Mouse (Mus musculus) forelimb bud, embryonic 11.5 days (tissue): ENCODE data around the gene 1700013G24Rik.

Experiments used
- DNase-seq: peaks from one replicate; pipeline ENCODE4 v3.0.0-alpha.2; 2012; ENCODE audit warnings: low read depth, low spot score

1700013G24Rik gene

DNA sequence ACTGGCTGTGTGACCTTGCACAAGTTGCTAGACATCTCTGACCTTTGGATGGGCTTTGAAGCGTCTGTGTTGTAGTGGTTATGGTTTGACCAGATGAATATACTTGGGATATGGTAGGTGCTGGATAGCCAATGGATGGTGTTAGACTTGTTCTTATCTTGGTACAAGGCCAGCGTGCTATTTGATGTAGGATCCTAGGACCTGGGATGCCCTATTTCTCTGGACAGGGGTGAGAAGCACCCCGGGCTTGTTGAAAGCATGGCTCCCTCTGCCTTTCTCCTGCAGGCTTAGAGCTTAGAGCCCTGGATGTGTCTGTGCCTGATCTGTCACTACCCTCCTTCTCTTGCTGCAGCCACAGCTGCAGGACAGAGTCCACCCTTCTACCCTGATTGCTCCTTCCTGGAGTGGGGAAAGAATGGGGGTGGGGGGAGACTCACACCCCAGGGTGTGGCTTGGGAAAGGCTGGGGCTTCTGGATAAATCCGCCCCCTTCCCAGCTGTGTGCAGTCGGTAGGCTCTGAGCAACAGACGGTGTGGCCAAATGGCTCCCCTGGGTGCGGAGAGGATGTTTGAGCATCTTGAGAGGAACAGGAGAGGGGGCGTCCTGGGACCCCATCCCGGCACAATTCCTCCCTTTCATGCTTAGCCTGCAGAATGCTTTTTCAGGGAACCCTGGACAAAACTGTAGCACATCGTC, 23.1 kb downstream of the 1700013G24Rik start:
- no peak for DNase-seq

DNA sequence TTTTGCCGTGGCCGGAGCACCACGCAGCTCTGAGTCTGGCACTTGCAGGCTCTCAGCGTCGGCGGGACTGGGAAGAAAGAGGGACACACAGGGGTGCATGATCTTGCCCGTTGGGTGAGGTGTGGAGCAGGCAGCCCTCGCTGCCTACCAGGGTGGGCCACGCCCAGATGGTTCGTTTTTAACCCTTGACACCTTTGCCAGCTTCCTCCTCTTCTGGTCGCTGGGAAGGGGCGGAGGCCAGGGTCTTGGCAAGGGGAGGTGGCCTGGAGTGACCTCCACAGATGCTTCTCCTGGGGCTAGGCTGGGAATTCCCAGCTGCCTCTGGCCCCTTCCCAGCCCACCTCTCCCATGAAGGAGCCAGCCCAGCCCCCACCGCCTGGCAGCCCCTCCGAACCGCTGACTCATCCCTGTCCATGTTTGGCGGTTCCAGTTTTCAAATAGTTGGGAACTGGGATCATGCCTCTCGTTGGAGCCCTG, 23.7 kb downstream of the 1700013G24Rik start:
- DNase-seq: no peak

DNA sequence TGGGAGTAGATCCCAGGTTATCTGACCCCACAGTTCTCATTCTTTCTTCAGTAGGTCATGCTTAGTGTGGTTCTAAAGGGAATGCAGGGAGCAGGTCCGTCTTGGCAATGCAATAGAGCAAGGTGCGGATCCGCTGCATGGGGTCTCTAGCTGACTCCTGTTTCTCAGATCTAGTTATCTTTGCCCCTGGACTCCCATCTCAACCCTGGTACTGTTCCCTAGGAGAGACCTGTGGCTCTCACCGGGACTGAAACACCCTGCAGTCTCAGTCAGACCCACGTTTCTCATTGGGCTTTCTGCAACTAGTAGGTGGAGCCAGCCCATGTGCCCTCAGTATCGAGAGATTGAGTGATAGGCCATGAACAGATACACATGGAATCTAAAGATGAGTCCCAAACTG, 24.5 kb downstream of the 1700013G24Rik start:
- DNase-seq: no peak

DNA sequence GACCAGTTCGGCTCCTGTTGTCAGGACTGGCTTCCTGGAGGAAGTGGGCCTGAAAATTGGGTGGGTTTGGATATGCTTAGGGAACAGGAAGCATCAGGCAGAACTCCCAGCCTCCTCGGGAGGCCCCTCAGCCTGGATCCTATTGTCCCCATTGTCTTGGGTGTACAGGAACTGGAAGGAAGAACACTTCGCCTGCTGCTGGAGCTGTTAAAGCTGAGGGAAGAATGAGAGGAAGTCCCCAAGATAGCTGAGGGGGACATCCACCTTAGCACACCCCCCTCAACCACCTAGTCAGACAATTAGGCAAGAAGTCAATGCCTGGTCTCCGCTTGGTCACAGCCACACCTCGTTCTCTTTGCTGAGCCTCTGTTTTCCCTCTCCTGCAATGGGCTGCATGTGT, 25.2 kb downstream of the 1700013G24Rik start:
- no peak for DNase-seq

DNA sequence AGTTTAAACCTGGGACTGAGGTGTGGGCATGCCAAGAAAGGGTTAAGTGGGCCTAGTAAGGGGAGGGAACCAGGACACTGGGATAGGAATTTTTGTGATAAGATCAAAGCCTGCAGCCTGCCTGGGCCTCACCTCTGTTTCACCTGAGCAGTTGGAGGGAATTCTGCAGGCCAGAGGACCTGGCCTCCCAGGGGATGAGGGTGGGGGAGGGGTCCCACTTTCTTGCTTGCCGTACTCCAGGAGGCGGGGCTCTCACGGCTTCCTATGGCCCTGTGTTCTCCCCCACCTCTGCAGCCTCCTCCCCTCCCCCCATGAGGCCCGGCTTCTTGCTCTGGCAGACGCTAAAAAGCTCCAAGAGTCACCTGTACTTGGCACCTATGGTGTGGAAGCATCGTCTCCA, 26.7 kb downstream of the 1700013G24Rik start:
- DNase-seq: no peak

DNA sequence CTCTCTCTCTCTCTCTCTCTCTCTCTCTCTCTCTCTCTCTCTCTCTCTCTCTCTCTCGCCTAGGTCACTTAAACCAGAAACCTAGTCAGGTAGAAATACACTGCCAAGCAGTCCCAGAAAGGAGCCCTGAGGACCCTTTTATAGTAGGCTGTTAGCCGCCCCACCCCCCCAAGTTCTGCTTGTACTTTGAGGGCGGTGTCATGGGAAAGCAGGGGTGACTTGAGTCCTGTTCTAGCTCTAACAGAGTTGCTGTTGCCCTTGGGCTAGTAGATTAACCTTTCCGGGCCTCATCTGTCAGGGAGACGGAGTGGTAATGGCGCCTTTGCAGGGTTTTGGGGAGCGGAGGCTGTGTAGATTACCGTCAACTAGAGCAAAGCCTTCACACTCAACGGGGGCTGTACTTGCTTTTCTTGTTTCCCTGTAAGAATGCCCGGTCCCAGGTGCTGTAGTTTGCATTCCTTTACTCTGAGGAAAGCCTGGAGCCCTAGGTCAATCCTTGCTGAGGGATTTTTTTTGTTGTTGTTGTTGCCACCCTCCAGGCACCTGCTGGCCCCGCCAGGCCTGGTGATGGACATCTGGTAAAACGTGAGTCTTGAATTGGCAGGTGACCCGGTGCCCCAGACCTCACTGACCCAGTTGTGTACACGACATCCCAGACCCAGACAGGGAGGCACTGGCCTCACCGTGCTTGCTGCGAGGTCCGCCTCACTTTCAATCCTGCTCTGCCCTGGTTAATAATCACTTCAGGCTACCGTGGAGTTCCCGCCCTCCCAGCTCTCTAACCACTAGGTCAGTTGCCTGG, 27.3 kb downstream of the 1700013G24Rik start:
- DNase-seq: no peak

DNA sequence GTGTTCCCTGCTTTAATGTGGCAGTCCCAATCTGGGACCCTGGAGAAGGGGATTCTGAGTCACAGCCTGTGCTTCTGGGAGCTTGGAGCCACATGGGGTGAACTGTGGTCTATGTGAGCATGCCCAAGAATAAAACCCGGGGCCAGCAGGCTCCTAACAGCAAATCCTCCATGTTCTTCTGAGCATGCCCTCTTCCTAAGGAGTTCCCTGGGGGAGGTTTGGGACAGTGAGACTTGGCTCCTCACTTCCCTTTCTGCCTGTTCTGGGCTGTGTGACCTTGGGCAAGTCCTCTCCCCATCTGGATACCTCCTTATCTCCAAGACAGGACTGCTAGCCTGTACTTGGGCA, 27.9 kb downstream of the 1700013G24Rik start:
- DNase-seq: no peak

DNA sequence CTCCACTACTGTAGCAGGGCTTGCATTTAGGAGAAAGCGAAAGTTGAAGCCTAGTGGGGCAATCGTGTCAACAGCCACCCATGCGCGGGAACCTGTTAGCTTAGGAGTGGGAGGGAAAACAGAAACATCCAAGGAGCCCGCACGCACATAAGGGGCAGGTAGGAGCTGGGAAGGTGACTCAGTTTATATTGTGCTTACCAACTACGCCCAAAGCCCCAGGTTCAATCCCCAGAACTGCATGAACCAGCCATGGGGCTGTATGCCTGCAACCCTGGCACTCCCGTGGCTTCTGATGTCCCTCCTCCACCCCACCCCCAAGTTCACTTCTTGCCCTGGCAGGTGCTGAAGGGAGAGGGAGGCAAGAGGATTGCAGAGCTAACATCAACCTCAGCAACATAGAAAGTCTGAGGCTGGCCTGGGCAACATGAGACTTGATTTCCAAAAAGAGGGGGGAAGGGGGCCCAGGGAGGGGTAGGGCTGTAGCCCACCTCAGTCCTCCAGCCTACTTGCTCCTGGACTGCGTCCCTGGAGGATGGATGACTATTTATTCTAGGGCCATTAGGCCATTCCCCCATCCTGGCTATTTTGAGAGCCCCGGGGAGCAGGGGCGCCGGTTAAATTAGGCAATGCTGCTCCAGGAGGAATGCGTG, 28.4 kb downstream of the 1700013G24Rik start:
- DNase-seq: no peak

DNA sequence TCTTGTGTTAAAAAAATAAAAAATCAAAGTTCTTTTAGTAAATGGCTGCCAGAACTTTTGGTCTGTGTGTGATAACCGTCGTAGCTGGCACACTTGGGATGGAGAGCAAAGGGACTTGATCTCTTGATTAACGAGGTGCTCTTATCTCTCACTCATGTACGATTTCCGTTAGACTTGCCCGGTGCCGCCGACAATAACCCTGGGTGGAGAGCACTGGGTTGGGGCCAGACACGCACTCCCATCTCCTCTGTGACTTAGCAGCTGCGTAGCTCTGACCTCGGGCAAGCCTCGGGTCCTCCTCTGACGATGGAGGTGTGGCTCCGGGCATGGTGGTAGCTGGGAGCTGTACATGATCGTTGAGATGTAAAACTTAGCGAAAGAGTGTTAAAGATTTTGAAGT, 30.8 kb downstream of the 1700013G24Rik start:
- DNase-seq: no peak

DNA sequence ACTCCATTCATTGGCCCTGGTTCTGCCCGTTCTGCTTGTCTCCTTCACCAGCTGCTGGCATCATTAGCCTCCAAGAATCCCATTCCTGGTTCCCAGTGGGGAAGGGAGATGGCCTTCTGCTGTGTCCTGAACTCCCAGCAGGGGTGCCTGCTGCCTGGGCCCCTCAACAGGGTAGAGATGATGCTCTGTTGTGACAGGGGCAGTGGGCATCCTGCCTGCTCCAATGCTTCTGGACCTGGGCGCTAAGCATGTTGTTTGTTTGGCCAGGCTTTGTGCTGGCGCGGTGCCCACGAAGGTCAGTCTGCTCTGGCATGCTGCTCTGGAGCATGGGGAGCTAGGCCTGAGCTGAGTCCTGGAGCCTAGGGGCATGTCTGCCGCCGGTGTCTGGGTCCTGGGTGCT, 31.5 kb downstream of the 1700013G24Rik start:
- no peak for DNase-seq

DNA sequence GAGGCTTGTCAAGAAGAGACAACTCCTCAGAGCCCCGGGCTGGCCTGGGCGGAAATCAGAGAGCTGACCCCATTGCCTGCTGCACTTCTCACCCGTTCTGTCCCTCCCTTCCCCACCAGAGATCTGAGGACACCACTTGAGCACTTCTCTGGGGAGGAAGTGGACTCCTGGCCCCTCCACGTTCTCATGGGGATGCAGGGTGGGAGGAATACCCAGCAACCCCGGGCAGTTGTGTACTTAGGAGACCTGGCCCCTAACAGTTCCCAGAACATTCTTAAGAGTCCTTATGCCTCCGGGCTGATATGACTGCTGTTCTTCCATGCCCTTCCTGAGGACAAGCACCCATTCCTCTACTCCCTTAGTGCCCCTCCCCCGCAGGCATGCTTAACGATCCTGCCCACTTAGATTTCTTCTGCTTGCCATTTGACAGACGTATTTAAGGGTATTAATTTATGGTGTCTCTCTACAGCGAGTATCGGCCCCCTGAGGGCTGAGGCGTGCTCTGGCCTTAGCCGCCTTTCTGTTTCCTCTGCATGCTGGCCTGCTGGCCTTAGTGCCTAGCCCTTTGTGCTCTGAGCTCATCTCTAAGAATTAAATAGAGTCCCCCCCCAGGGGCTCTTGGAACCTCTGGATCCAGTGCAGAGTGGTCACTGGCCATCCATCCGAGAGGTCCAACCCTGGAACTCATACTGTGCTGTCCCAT, 32.3 kb downstream of the 1700013G24Rik start:
- DNase-seq: no peak

DNA sequence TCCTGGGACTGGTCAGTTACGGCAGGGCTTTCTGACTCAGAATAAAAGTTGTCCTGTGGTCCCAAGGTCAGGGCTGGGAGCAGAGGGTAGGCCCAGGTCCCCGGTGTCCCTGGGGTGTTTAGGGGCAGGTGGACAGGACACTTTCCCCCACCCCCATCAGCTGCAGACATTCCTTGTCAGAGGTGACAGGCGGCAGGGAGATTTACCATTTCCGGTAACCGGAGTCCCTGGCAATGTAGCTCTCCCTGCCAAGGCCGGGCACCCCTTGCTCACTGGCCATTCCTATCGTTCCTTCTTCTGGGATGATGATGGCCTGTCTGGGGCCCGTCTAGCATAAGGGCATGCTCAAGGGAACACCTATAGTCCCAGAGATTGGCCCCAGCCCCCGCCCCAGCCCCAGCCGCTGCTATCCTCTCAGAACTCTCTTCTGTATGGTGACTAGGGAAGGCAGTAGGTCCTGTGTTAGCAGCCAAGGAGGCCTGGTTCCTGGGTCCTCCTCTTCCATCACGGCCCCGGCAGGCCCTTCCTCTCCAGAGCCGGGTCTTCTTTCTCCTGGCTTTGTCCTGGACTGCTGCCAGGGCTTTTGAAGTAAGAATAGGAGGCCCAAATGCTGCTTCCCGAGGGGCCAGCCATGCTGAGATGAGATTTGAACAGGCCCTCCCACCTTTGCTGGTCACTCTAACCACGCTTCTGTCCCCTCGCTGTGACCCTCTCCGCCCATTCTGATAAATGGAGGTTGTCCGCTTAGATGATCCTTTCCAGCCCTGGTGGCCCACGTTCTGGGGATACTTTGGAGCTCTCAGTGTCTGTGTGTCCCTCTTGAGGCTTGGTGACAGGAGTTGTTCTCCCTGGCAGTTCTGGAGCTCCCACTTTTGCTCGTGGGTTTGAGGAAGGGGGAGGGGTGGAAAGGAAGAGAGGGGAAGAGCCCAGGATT, 33.3 kb downstream of the 1700013G24Rik start:
- DNase-seq: no peak

DNA sequence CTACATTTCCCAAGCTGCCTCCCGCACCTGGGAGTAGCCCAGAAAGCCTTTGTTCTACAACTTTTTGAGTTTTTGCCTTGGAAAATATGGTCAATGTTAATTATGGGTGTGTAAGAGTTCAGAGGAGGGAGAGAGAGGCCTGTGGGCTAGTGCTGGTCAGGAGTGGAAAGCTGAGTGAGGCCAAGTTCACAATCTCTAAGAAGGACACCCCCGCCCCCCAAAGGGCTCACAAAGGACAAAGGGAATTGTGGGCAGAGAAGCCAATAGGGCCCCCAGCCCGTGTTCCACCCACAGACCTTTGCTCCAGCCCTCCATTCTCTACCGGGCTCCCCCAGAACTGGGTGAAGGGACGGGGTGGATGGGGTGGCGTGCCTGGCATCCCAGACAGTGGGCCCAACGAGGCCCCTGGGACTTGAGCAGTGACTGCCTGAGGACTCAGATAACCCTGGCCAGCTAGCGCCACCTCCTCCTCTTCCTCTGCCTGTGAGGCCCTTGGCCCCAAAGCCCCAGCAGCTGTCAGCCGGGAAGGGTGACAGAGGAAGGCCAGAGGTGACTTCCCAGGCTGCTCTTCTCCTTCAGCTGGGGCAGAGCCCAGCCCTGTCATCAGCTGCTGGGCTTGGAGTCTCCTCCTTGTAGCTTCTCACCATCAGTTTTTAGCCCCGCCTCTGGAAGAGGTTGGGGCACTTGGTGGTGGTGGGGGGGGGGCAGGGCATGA, 34.4 kb downstream of the 1700013G24Rik start:
- DNase-seq: no peak

DNA sequence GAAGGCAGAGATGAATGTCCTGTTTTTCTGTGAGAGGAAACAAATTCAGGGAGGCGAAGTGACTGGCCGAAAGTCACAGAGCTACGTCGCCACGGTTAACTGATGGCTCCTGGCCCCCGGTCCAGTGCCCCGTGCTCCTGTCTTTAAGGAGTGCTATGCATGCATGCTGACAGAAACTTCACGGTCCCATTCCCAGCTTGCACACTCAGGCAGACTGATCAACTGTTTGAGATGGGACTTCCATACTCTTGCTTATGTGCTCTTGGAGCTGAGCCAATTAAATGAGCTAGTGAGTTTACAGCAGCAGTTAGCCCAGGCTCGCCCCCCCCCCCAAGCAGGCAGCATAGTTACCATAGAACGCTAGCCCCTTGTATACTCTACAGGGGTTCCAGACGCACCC, 35.0 kb downstream of the 1700013G24Rik start:
- DNase-seq: no peak

DNA sequence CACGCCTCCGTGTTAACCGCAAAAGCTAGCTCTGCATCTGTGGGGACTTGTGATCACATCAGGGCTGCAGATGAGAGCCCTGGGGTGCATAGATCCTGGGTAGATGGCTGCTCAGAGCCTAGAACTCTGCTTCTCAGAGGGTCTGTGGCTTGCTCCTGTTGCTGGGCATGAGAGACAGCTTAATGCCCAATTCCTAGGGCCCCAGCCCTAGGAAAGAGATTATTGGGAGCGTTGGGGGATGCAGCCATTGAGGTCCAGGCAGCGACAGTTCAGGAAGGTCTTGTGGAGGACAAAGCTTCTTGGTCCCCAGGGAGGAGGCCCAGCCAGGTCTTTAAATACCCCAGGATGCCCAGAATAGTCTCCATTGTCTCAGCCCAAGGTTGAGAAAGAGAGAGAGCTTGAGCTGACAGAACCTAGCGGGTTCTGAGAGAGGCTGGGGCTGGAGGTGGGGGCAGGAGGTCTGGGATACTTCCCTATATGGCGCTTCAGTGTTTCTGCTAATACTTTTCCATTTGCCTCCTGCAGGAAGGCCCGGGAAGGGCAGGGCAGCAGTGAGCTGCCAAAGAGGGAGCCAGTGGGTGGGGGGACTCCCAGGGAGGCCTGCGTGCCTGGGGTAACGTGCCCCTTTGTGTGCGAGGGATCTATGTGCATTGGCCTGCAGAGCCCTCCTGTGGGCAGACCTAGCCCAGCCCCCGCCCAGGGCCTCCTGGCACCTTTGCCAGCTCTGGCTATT, 35.7 kb downstream of the 1700013G24Rik start:
- no peak for DNase-seq

DNA sequence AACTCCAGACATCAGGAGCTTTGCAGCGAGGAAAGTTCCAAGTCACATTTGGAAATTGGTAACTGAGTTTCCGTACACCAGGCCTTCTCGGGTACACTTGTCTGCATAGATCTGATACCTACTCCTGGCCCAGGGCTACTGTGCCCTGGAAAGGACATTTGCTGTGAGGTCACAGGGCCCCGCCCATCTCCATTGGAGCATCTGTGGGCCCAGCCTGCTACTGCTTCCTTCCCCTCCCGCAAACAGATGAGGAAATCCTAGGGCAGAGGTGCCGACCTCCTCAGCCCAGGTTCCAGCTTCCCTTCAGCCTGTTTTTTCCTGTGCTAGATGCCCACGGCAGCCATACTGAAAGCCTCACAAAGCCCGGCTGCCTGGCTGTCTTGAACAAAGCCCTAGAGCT, 36.9 kb downstream of the 1700013G24Rik start:
- no peak for DNase-seq

DNA sequence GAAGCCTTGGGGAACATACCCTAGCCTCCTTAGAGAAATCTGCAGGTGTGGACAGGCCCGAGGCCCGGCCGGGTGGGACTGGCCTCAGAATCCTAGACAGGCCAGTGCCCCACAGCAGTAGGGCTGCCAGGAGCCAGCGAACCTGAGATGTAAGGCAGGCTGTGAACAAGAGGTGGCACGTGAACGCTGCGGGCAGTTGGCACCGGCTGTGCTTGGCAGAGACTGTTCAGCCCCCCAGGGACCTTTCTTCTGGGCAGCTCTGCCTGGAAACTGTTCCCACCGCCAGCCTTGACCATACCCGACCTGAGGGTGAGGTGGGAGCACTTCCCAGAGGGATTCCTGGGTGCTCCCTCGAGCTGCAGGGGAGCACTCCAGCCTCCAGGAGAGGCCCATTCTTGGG, 39.5 kb downstream of the 1700013G24Rik start:
- DNase-seq: no peak

DNA sequence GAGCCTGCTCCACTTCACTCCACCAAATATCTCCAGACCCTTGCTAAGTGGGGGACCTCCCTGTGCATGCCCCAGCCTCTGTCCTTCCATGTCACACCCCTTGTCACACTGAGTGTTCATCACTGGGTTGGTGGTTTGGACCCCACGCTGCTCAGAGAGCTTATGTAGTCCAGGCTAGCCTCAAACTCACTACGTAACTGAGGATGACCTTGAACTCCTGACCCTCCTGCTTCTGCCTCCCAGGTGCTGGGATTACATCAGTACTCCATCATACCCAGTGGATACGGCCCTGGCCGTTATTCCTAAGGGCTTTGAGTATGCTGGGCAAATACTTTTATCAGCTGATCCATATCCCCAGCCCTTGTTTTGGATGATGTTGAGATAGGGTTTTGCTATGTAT, 40.1 kb downstream of the 1700013G24Rik start:
- no peak for DNase-seq

DNA sequence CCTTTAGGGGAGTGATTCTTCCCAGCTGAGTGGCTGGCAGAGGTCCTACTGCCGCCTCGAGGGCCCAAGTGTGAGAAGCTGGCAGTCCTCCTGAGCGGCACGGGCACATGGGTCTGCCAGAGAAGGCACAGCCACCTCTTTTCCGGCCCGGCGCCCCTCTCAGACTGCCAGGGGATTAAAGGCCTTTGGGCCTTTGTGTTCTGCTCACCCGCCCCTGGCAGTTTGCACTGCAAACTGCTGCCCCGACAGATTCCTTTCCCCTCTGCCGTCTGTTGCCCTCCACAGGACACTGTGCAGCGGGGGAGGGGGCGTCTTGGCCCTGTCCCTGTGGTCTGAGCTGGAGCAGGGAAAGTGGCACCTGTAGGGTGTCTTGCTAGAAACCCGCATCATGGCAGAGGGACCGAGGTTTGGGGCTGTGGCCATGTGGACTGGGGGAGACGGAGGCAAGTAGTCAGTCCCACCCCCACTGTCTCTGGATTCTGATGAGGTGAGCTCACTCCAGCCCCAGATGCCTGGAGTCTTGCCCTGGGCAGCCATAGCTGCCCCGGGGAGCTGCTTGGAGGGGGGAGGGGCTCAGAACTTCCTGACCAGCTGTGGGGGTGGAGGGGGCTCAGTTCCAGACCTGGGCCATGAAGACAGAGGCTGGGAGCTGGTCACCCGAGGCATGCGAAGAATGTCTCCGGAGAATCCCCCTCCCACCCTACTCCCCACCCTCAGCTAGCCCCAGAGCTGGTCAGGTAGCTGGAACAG, 41.8 kb downstream of the 1700013G24Rik start:
- DNase-seq: peak; percentile 58
